Mouse (Mus musculus) heart, embryonic 16.5 days (tissue): Measurements from ENCODE around the gene Mfsd14a. TPM values are rescaled to one million over a fixed set of nuclear protein-coding genes. Genes with fewer than 3 reads are reported as not detected.

Source experiments
- ATAC-seq: fragments of 200-750 bp; cut with Nextera tagmentation; replicated peaks from 2 replicates; pipeline ENCODE4 v1.8.0; 2017; ENCODE audit warnings: moderate number of reproducible peaks; ENCODE audit not compliant: insufficient read depth, low FRiP score; ENCODE audit errors: extremely low read depth
- H3K27ac ChIP-seq: fragments of 300-500 bp; sonication (generic); 2 replicates; pipeline ENCODE4 v1.5.1; 2014; ENCODE audit warnings: mild to moderate bottlenecking, low read length, control low read depth, moderate library complexity
- H3K27me3 ChIP-seq: fragments of 300-500 bp; sonication (generic); 2 replicates; pipeline ENCODE4 v1.6.1; 2014; ENCODE audit warnings: low read length, mixed read lengths; ENCODE audit not compliant: control insufficient read depth, insufficient read depth
- H3K36me3 ChIP-seq: fragments of 300-500 bp; sonication (generic); 2 replicates; pipeline ENCODE4 v1.6.1; 2014; ENCODE audit not compliant: control insufficient read depth, insufficient read depth
- H3K4me1 ChIP-seq: fragments of 300-500 bp; sonication (generic); 2 replicates; pipeline ENCODE4 v1.6.1; 2014; ENCODE audit warnings: low read length, mixed read lengths; ENCODE audit not compliant: control insufficient read depth, insufficient read depth
- H3K4me2 ChIP-seq: fragments of 300-500 bp; sonication (generic); 2 replicates; pipeline ENCODE4 v1.6.1; 2014; ENCODE audit warnings: low read depth, mild to moderate bottlenecking, control low read depth, low read length
- H3K4me3 ChIP-seq: fragments of 300-500 bp; sonication (generic); 2 replicates; pipeline ENCODE4 v1.5.1; 2014; ENCODE audit warnings: mild to moderate bottlenecking, control low read depth, low read length
- H3K9ac ChIP-seq: fragments of 300-500 bp; sonication (generic); 2 replicates; pipeline ENCODE4 v1.6.1; 2014; ENCODE audit warnings: low read length, control low read depth
- H3K9me3 ChIP-seq: fragments of 300-500 bp; sonication (generic); replicated peaks from 2 replicates; pipeline ENCODE4 v1.6.1; 2016; ENCODE audit warnings: low read length; ENCODE audit not compliant: control insufficient read depth
- WGBS: fragments of 180-500 bp; shearing (Covaris S2); extraction: QIAGEN DNeasy Blood & Tissue Kit; methylation state at CpG from one replicate; pipeline ENCODE4 v1.1.7; 2014; 5-methylcytosine and 5-hydroxymethylcytosine counted together
- polyA plus RNA-seq: library from polyadenylated mRNA; unstranded; fragments of >200 nt; fragmentation: Nextera tagmentation; extraction: Ambion mirVana; gene quantifications from 2 replicates; pipeline ENCODE4 v1.2.1, GENCODE M21; 2015

The Mfsd14a gene
- polyA plus RNA-seq, 1 experiment from 2014 or later = 57.3 TPM

GRCm38 (mm10) chr3:116640024-116640423, 22.5 kb downstream of the Mfsd14a start:
- peaks cover 39% of the 10 kb centered on the region for H3K36me3 ChIP-seq
- H3K9me3 ChIP-seq = no peaks in the 10 kb centered on the region
- H3K4me3 ChIP-seq = no peak overlapping the region
- 81% methylated on average over 1 of the region's 1 CpGs for WGBS
- H3K27ac ChIP-seq = no peak overlapping the region
- H3K27me3 ChIP-seq = no peaks in the 10 kb centered on the region
- H3K9ac ChIP-seq = no peak overlapping the region
- ATAC-seq = no peak
- no peak overlapping the region for H3K4me2 ChIP-seq
- H3K4me1 ChIP-seq = no peaks in the 10 kb centered on the region

- no peaks in the 10 kb centered on the region for H3K4me1 ChIP-seq
- no peak overlapping the region for H3K4me2 ChIP-seq
- no peak overlapping the region for H3K27ac ChIP-seq
- no peak overlapping the region for H3K4me3 ChIP-seq
- WGBS = 93% methylated on average over 7 of the region's 7 CpGs
- no peak overlapping the region for H3K9ac ChIP-seq
- no peaks in the 10 kb centered on the region for H3K27me3 ChIP-seq
- H3K9me3 ChIP-seq = no peaks in the 10 kb centered on the region
- peaks cover 47% of the 10 kb centered on the region for H3K36me3 ChIP-seq
- ATAC-seq = no peak
Observed at GRCm38 (mm10) chr3:116638572-116638971, 23.9 kb downstream of the Mfsd14a start.

GRCm38 (mm10) chr3:116637693-116638476, 24.6 kb downstream of the Mfsd14a start:
- Histone ChIP-seq H3K4me1 (no peaks in the 10 kb centered on the region), H3K4me3 (no peak overlapping the region), H3K27me3 (no peaks in the 10 kb centered on the region), H3K27ac (no peak overlapping the region), H3K9me3 (no peaks in the 10 kb centered on the region), H3K9ac (no peak overlapping the region), H3K36me3 (peaks cover 52% of the 10 kb centered on the region), H3K4me2 (no peak overlapping the region)
- WGBS = 88% methylated on average over 9 of the region's 9 CpGs
- no peak for ATAC-seq

- Histone ChIP-seq H3K4me2 (no peak overlapping the region), H3K36me3 (peaks cover 50% of the 10 kb centered on the region), H3K9ac (no peak overlapping the region), H3K27ac (no peak overlapping the region), H3K27me3 (no peaks in the 10 kb centered on the region), H3K9me3 (no peaks in the 10 kb centered on the region), H3K4me3 (no peak overlapping the region), H3K4me1 (no peaks in the 10 kb centered on the region)
- WGBS = 62% methylated on average over 5 of the region's 5 CpGs
- no peak for ATAC-seq
Observed at GRCm38 (mm10) chr3:116635799-116636198, 26.7 kb downstream of the Mfsd14a start.

GRCm38 (mm10) chr3:116634853-116635252, 27.6 kb downstream of the Mfsd14a start:
- peaks cover 43% of the 10 kb centered on the region for H3K36me3 ChIP-seq
- no peak overlapping the region for H3K4me3 ChIP-seq
- H3K4me1 ChIP-seq = 0 out of 2 replicates have a peak, but pooled peaks cover 2% of the 10 kb centered on the region
- 83% methylated on average over 8 of the region's 8 CpGs for WGBS
- no peak overlapping the region for H3K27ac ChIP-seq
- no peaks in the 10 kb centered on the region for H3K9me3 ChIP-seq
- no peak overlapping the region for H3K9ac ChIP-seq
- H3K4me2 ChIP-seq = no peak overlapping the region
- no peaks in the 10 kb centered on the region for H3K27me3 ChIP-seq
- ATAC-seq = no peak

- H3K36me3 ChIP-seq = peaks cover 45% of the 10 kb centered on the region
- H3K27me3 ChIP-seq = no peaks in the 10 kb centered on the region
- H3K27ac ChIP-seq = no peak overlapping the region
- 95% methylated on average over 3 of the region's 3 CpGs for WGBS
- H3K9me3 ChIP-seq = no peaks in the 10 kb centered on the region
- H3K4me2 ChIP-seq = no peak overlapping the region
- no peak overlapping the region for H3K4me3 ChIP-seq
- H3K4me1 ChIP-seq = 0 out of 2 replicates have a peak, but pooled peaks cover 2% of the 10 kb centered on the region
- H3K9ac ChIP-seq = no peak overlapping the region
- ATAC-seq = no peak
Observed at GRCm38 (mm10) chr3:116634091-116634490, 28.4 kb downstream of the Mfsd14a start.

GRCm38 (mm10) chr3:116632971-116633370, 29.5 kb downstream of the Mfsd14a start:
- peaks cover 43% of the 10 kb centered on the region for H3K36me3 ChIP-seq
- H3K27me3 ChIP-seq = no peaks in the 10 kb centered on the region
- no peak overlapping the region for H3K4me2 ChIP-seq
- no peak overlapping the region for H3K9ac ChIP-seq
- no peak overlapping the region for H3K4me3 ChIP-seq
- no peaks in the 10 kb centered on the region for H3K9me3 ChIP-seq
- no peak overlapping the region for H3K27ac ChIP-seq
- 0 out of 2 replicates have a peak, but pooled peaks cover 2% of the 10 kb centered on the region for H3K4me1 ChIP-seq
- ATAC-seq = no peak
- 91% methylated on average over 3 of the region's 3 CpGs for WGBS

GRCm38 (mm10) chr3:116631459-116631858, 31.0 kb downstream of the Mfsd14a start:
- H3K4me1 ChIP-seq = 0 out of 2 replicates have a peak, but pooled peaks cover 2% of the 10 kb centered on the region
- H3K9ac ChIP-seq = no peak overlapping the region
- ATAC-seq = no peak
- no peak overlapping the region for H3K27ac ChIP-seq
- H3K9me3 ChIP-seq = no peaks in the 10 kb centered on the region
- no peak overlapping the region for H3K4me3 ChIP-seq
- peaks cover 37% of the 10 kb centered on the region for H3K36me3 ChIP-seq
- H3K4me2 ChIP-seq = no peak overlapping the region
- WGBS = 71% methylated on average over 1 of the region's 1 CpGs
- no peaks in the 10 kb centered on the region for H3K27me3 ChIP-seq

- 94% methylated on average over 7 of the region's 7 CpGs for WGBS
- Histone ChIP-seq H3K9me3 (no peaks in the 10 kb centered on the region), H3K27ac (no peak overlapping the region), H3K4me1 (no peaks in the 10 kb centered on the region), H3K36me3 (peaks cover 23% of the 10 kb centered on the region), H3K9ac (no peak overlapping the region), H3K4me3 (no peak overlapping the region), H3K4me2 (no peak overlapping the region), H3K27me3 (no peaks in the 10 kb centered on the region)
- no peak for ATAC-seq
Observed at GRCm38 (mm10) chr3:116622641-116623040, 39.8 kb downstream of the Mfsd14a start.
